Mouse (Mus musculus) forebrain, postnatal 0 days (tissue): ENCODE measurements around the gene Eva1b. TPM values are rescaled to one million over a fixed set of nuclear protein-coding genes. Genes with fewer than 3 reads are reported as not detected.

ENCODE experiments used
- ATAC-seq: fragments of 200-750 bp; cut with Nextera tagmentation; 2 replicates; pipeline ENCODE4 v1.8.0; 2017; ENCODE audit warnings: mild to moderate bottlenecking, moderate library complexity
- DNase-seq: peaks from one replicate; pipeline ENCODE4 v3.0.0-alpha.2; 2015
- H3K27ac ChIP-seq: fragments of 300-500 bp; sonication (generic); 2 replicates; pipeline ENCODE4 v1.5.1; 2014; ENCODE audit warnings: low read depth, mild to moderate bottlenecking, antibody characterized with exemption, low read length, moderate library complexity, mixed read lengths
- H3K27me3 ChIP-seq: fragments of 300-500 bp; sonication (generic); 2 replicates; pipeline ENCODE4 v1.6.1; 2014; ENCODE audit warnings: mild to moderate bottlenecking, low read length, mixed read lengths; ENCODE audit not compliant: insufficient read depth
- H3K36me3 ChIP-seq: fragments of 300-500 bp; sonication (generic); 2 replicates; pipeline ENCODE4 v1.6.1; 2014; ENCODE audit warnings: mild to moderate bottlenecking, moderate library complexity; ENCODE audit not compliant: insufficient read depth
- H3K4me1 ChIP-seq: fragments of 300-500 bp; sonication (generic); 2 replicates; pipeline ENCODE4 v1.6.1; 2014; ENCODE audit warnings: antibody characterized with exemption; ENCODE audit not compliant: insufficient read depth
- H3K4me2 ChIP-seq: fragments of 300-500 bp; sonication (generic); 2 replicates; pipeline ENCODE4 v1.6.1; 2014; ENCODE audit warnings: low read depth, mild to moderate bottlenecking, moderate library complexity
- H3K4me3 ChIP-seq: fragments of 300-500 bp; sonication (generic); 2 replicates; pipeline ENCODE4 v1.5.1; 2014; ENCODE audit warnings: low read depth, low read length, mixed read lengths
- H3K9ac ChIP-seq: fragments of 300-500 bp; sonication (generic); 2 replicates; pipeline ENCODE4 v1.6.1; 2014; ENCODE audit warnings: mild to moderate bottlenecking
- H3K9me3 ChIP-seq: fragments of 300-500 bp; sonication (generic); 2 replicates; pipeline ENCODE4 v1.6.1; 2016; ENCODE audit warnings: low read length
- CTCF ChIP-seq: sonication (generic); IDR thresholded peaks from 2 replicates; pipeline ENCODE4 v1.5.1; 2016; ENCODE audit warnings: antibody characterized with exemption, control low read depth, low read depth
- WGBS: fragments of 180-500 bp; shearing (Covaris S2); extraction: QIAGEN DNeasy Blood & Tissue Kit; methylation state at CpG from one replicate; pipeline ENCODE4 v1.1.7; 2014; 5-methylcytosine and 5-hydroxymethylcytosine counted together
- polyA plus RNA-seq: library from polyadenylated mRNA; unstranded; fragments of >200 nt; fragmentation: Nextera tagmentation; extraction: Ambion mirVana; gene quantifications from 2 replicates; pipeline ENCODE4 v1.2.1, GENCODE M21; 2015
- total RNA-seq: library from RNA; depleted of rRNA; stranded (reverse); fragments of >200 nt; gene quantifications from 2 replicates; pipeline ENCODE4 v1.2.3, GENCODE M21; 2014

The Eva1b gene
- total and polyA plus RNA-seq, 2 experiments from 2014 or later, result 10.6 to 12.9 TPM

DNA sequence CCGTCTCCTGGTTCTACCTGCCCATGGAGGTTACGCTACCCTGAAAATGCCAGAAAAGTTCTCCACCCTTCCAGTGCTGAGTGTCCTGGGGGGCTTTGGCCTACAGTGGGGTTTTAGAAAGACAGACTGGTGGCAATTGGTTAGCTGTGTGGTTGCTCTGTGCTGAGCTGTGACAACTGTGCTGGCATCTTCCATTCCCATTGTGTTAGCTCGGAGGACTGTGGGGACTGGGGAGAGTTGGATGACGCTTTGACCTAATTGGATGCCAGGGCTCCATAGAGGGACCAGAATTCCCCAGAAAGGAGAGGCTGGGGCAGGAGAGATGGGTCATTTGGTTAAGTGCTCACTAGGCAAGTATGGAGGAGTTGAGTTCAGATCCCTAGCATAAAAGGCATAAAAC is 13.3 kb upstream of the Eva1b start:
- no peak for TF ChIP-seq CTCF
- WGBS, result 90% methylated on average over 4 of the region's 4 CpGs
- Histone ChIP-seq H3K27me3 (no peaks in the 10 kb centered on the region), H3K4me3 (no peak overlapping the region), H3K27ac (no peak overlapping the region), H3K9me3 (no peaks in the 10 kb centered on the region), H3K4me2 (no peak overlapping the region), H3K4me1 (peaks cover 3% of the 10 kb centered on the region; the same call in 1 of the 2 replicates), H3K36me3 (peaks cover 53% of the 10 kb centered on the region), H3K9ac (no peak overlapping the region)
- ATAC-seq (no peak), DNase-seq (no peak)

DNA sequence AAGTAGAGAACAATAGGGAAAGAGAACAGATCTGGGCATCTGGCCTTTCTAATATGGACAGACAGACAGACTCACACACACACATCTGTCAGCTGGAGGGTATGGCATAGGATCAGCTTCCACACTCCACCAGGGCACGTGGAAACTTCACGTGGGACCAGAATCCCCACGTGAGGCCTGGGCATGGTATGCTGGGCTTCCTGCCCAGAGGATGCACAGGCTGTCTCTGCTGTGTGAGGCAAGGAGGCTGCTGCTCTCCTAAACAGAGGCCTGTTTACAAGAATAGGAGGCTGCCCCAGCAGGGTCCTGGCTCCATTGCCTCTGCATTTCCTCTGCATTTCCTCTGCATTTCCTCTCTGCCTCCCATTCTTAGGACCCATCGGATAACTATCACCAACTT is 12.9 kb upstream of the Eva1b start:
- Histone ChIP-seq H3K4me1 (peaks cover 3% of the 10 kb centered on the region; the same call in 1 of the 2 replicates), H3K27me3 (no peaks in the 10 kb centered on the region), H3K4me2 (no peak overlapping the region), H3K4me3 (no peak overlapping the region), H3K9ac (no peak overlapping the region), H3K9me3 (no peaks in the 10 kb centered on the region), H3K36me3 (peaks cover 54% of the 10 kb centered on the region), H3K27ac (no peak overlapping the region)
- TF ChIP-seq CTCF, result no peak
- DNase-seq, result no peak
- ATAC-seq, result no peak
- WGBS, result 77% methylated on average over 4 of the region's 4 CpGs

DNA sequence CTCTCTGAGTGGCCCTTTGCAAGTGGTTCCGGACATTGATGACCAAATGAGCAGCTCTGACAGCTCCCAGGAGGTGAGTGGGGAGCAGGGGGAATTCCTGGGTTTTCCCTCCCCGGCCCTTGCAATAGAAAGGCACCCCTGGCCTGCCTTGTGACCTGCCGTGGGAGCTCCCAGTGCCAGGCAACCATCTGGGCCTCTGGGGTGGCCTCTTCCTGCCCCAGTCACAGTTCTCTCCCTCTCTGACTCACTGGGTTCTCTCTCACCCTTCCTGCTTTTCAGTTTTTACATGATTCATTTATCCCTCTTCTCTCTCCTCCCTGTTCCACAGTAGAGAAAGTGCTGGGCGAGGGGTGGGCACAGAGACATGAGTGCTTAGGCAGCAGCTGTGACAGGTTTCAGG is 9.8 kb upstream of the Eva1b start:
- no peak for ATAC-seq
- H3K9me3 ChIP-seq, result no peaks in the 10 kb centered on the region
- TF ChIP-seq CTCF, result no peak
- no peaks in the 10 kb centered on the region for H3K4me1 ChIP-seq
- H3K27ac ChIP-seq, result no peak overlapping the region
- 88% methylated on average over 4 of the region's 4 CpGs for WGBS
- H3K4me2 ChIP-seq, result no peak overlapping the region
- no peak overlapping the region for H3K9ac ChIP-seq
- H3K36me3 ChIP-seq, result peaks cover 45% of the 10 kb centered on the region
- H3K27me3 ChIP-seq, result no peaks in the 10 kb centered on the region
- no peak for DNase-seq
- no peak overlapping the region for H3K4me3 ChIP-seq

DNA sequence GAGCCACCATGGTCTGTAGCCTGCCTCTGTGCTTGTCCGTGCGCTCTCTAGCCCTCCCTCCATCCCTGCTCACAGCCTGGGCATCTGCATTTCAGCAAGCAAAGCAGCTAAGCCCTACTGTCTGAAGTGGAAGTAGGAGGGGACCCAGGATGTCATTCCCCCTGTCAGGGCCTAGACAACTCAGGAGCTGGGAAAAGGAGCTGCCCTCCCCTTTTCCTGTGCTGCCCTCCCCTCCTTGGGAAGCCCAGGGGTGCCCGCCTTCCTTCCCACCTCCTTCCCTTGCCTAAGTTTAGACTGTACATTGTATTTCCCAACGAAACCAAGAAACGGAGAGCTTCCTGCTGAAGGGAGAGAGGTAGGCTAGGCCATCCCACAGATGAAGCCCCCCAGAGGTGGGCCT is 6.5 kb upstream of the Eva1b start:
- Histone ChIP-seq H3K27ac (no peak overlapping the region), H3K4me2 (no peak overlapping the region), H3K4me1 (no peaks in the 10 kb centered on the region), H3K4me3 (no peak overlapping the region), H3K36me3 (peaks cover 35% of the 10 kb centered on the region), H3K27me3 (no peaks in the 10 kb centered on the region), H3K9ac (no peak overlapping the region), H3K9me3 (no peaks in the 10 kb centered on the region)
- ATAC-seq (no peak), DNase-seq (no peak)
- WGBS, result 85% methylated on average over 5 of the region's 5 CpGs
- no peak for TF ChIP-seq CTCF

DNA sequence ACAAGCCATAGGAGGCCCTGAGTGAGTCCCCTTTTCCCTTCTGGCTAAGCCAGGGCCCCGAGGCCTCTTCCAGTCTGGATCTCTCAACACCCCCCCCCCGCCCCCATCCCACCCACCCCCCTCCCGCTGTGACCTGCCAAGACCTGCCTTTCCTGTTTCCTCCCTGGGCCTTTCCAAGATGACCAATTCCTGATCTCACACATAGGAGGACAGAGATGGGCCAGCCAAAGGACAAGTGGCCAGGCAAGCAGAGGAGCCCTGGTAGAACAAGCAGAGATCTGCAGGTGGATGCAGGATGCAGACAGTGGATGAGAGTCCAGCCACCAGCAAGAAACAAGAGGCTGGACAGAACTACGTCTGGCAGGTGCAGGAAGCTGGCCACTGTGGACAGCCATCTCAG is 2.1 kb upstream of the Eva1b start:
- Histone ChIP-seq H3K4me1 (peaks cover 2% of the 10 kb centered on the region; the same call in 1 of the 2 replicates), H3K9ac (no peak overlapping the region), H3K36me3 (no peaks in the 10 kb centered on the region), H3K9me3 (no peaks in the 10 kb centered on the region), H3K27ac (no peak overlapping the region), H3K4me2 (no peak overlapping the region), H3K4me3 (no peak overlapping the region), H3K27me3 (peaks cover 28% of the 10 kb centered on the region)
- no peak for TF ChIP-seq CTCF
- no peak for DNase-seq
- WGBS, result 52% methylated on average over 4 of the region's 4 CpGs
- no peak for ATAC-seq

DNA sequence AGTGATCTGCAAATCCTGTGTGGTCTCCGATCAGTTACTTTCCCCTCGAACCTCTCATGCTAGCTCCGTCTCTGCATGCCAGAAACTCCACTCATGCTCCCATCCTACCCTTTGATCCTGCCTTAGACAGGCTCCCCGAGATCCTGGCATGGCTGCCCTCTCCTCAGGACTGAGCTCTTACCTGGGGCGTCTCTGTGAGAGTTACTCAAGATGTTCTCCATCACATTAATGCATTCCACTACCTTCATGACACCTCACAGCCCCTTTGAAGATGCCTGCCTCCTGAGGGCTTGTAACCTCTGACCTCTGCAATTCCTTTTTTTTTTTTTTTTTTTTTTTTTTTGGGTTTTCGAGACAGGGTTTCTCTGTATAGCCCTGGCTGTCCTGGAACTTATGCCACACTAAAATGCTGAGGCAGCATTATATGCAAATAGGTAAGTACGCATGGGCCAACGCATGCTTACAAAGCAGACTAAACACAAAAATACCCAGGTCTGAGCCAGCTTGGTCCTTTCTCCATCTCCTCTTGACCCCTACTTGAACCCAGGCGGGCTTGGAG is 491 bp upstream of the Eva1b start:
- no peak for TF ChIP-seq CTCF
- 58% methylated on average over 9 of the region's 9 CpGs for WGBS
- H3K27me3 ChIP-seq, result peaks cover 30% of the 10 kb centered on the region
- H3K4me2 ChIP-seq, result no peak overlapping the region
- H3K4me1 ChIP-seq, result peaks cover 2% of the 10 kb centered on the region; the same call in 1 of the 2 replicates
- H3K9me3 ChIP-seq, result no peaks in the 10 kb centered on the region
- H3K9ac ChIP-seq, result no peak overlapping the region
- H3K27ac ChIP-seq, result no peak overlapping the region
- DNase-seq (no peak), ATAC-seq (no peak)
- H3K4me3 ChIP-seq, result no peak overlapping the region
- no peaks in the 10 kb centered on the region for H3K36me3 ChIP-seq

DNA sequence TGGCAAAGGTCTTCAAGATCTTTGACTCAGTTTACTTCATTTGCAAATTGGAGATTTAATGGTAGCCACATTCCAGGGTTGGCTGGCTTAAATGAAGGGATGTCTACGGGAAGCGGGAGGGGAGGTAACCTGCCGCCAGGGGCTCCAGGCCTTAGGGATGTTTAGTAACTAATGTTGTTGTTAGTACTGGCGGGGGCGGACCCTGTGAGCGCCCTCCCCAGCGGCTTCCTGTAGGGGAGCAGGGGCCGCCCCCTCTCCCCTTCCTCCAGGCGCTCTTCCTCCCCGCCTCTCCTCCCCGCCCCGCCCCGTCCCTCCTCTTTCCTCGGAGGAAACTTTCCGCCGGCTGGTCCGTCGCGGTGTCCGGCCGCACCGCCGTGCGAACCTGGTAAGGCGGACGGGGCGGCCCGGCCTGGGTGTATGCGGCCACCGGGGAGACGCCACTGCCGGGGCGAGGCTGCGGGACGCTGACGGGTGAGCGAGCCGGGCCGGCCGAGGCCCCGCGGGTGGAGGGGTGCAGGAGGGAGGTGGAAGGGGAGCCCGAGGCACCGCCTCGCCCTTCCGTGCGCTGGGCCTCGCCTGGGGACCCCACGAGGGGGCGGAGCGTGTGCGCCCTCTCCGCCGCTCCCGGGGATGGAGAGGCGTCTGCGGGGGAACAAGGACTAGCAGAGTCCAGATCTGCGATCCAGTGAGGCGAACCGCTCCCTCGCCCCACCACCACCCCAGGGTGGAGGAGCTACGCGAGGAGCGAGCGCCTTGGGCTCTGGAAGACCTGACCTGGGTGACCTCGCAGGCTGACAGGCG is 817 bp downstream of the Eva1b start:
- Histone ChIP-seq H3K9ac (peak overlapping the region; percentile 46), H3K27me3 (peaks cover 30% of the 10 kb centered on the region), H3K9me3 (no peaks in the 10 kb centered on the region), H3K4me1 (peaks cover 2% of the 10 kb centered on the region; the same call in 1 of the 2 replicates), H3K36me3 (no peaks in the 10 kb centered on the region), H3K4me3 (peak overlapping the region; percentile 46), H3K27ac (no peak overlapping the region), H3K4me2 (peak overlapping the region; percentile 77)
- ATAC-seq (peak; percentile 59), DNase-seq (no peak)
- 1% methylated on average over 65 of the region's 67 CpGs for WGBS
- 0 out of 2 replicates have a peak, but pooled peaks have one; percentile 2 for TF ChIP-seq CTCF
